8 mouse cellular contexts compared by ENCODE assay signal in genomic region chr12:81402187-81402586, GRCm38 (mm10). TPM values are rescaled to one million over a fixed set of nuclear protein-coding genes. Genes with fewer than 3 reads are reported as not detected.
DNase-seq lines count a peak whose midpoint lies in the region; ATAC-seq and TF ChIP-seq lines count a peak whose summit lies in the region.

No protein-coding gene starts in this region.

- no peaks in the 10 kb centered on the region for H3K36me3 ChIP-seq in ES-E14 (ENCODE audit: control insufficient read depth, insufficient read depth, low read length, poor library complexity, severe bottlenecking)
- no peaks in the 10 kb centered on the region for H3K36me3 ChIP-seq in kidney, embryonic 15.5 days
- H3K36me3 ChIP-seq in limb, embryonic 11.5 days (ENCODE audit: control insufficient read depth, insufficient read depth, low read length): no peaks in the 10 kb centered on the region
- no peaks in the 10 kb centered on the region for H3K36me3 ChIP-seq in neural tube, embryonic 14.5 days (ENCODE audit: control insufficient read depth, insufficient read depth, low read length)

- H3K9ac ChIP-seq in ES-E14 (ENCODE audit: insufficient read depth, low read depth, low read length, poor library complexity, severe bottlenecking): no peak overlapping the region
- no peak overlapping the region for H3K9ac ChIP-seq in kidney, embryonic 15.5 days
- no peak overlapping the region for H3K9ac ChIP-seq in limb, embryonic 11.5 days (ENCODE audit: low read length)
- no peak overlapping the region for H3K9ac ChIP-seq in neural tube, embryonic 14.5 days (replicated peaks; ENCODE audit: low read depth, low read length)

- ATAC-seq in frontal cortex, adult (ENCODE audit: low TSS enrichment): peak; percentile 89
- 0 out of 2 replicates have a peak, but pooled peaks have one; percentile 67 for ATAC-seq in kidney, embryonic 15.5 days (replicated peaks; ENCODE audit: low FRiP score)
- ATAC-seq in limb, embryonic 11.5 days (ENCODE audit: insufficient number of reproducible peaks, low FRiP score, low TSS enrichment, low read depth): no peak
- 0 out of 2 replicates have a peak, but pooled peaks have one; percentile 51 for ATAC-seq in neural tube, embryonic 14.5 days (ENCODE audit: low read depth)
- no peak for ATAC-seq in inflammation-experienced regulatory T-cells, adult 6 months

- no peak overlapping the region for H3K4me3 ChIP-seq in ES-E14 (ENCODE audit: insufficient read depth in 1 of 2, low read depth in 1 of 2, low read length in 2 of 2, poor library complexity in 1 of 2, severe bottlenecking in 1 of 2)
- no peak overlapping the region for H3K4me3 ChIP-seq in kidney, embryonic 15.5 days (replicated peaks)
- no peak overlapping the region for H3K4me3 ChIP-seq in limb, embryonic 11.5 days (ENCODE audit: low read depth, low read length)
- H3K4me3 ChIP-seq in neural tube, embryonic 14.5 days (ENCODE audit: low read depth, low read length): no peak overlapping the region

- 14% methylated on average over 1 of the region's 1 CpGs for WGBS in kidney, embryonic 15.5 days
- WGBS in limb, embryonic 11.5 days: 18% methylated on average over 1 of the region's 1 CpGs
- WGBS in neural tube, embryonic 14.5 days: 20% methylated on average over 1 of the region's 1 CpGs

- DNase-seq in 3134 (ENCODE audit: extremely low read depth, insufficient read length, low spot score) (peak; percentile 6), ES-E14 (ENCODE audit: low read depth, low spot score) (peak; percentile 47)
- peak; percentile 57 for DNase-seq in cerebellum, adult 11 months
- peak; percentile 64 for DNase-seq in limb, embryonic 11.5 days (ENCODE audit: low spot score)

- in situ Hi-C loops in ES-E14 (cut with MboI; ENCODE audit: low sequenced_read_pairs in 2 of 2, unreplicated experiment in 2 of 2): loop anchor here in 1 of 2 experiments (10.0 kb wide), 1 partner anchor 417 kb away; no protein-coding TSS in a partner anchor

- no peaks in the 10 kb centered on the region for H3K27me3 ChIP-seq in kidney, embryonic 15.5 days
- H3K27me3 ChIP-seq in limb, embryonic 11.5 days (ENCODE audit: control insufficient read depth, insufficient read depth, low read length): no peaks in the 10 kb centered on the region
- H3K27me3 ChIP-seq in neural tube, embryonic 14.5 days (ENCODE audit: control insufficient read depth, insufficient read depth, low read length): no peaks in the 10 kb centered on the region

- no peaks in the 10 kb centered on the region for H3K4me1 ChIP-seq in ES-E14 (ENCODE audit: control insufficient read depth in 2 of 2, insufficient read depth in 2 of 2, low read length in 2 of 2, poor library complexity in 1 of 2)
- no peaks in the 10 kb centered on the region for H3K4me1 ChIP-seq in kidney, embryonic 15.5 days
- H3K4me1 ChIP-seq in limb, embryonic 11.5 days (ENCODE audit: control insufficient read depth, insufficient read depth, low read length): no peaks in the 10 kb centered on the region
- no peaks in the 10 kb centered on the region for H3K4me1 ChIP-seq in neural tube, embryonic 14.5 days (ENCODE audit: control insufficient read depth, insufficient read depth, low read length)

- H3K27ac ChIP-seq in ES-E14 (ENCODE audit: insufficient read depth, low read depth, low read length, poor library complexity, severe bottlenecking): no peak overlapping the region
- H3K27ac ChIP-seq in kidney, embryonic 15.5 days: no peak overlapping the region
- H3K27ac ChIP-seq in limb, embryonic 11.5 days (replicated peaks; ENCODE audit: low read depth, low read length): no peak overlapping the region
- no peak overlapping the region for H3K27ac ChIP-seq in neural tube, embryonic 14.5 days (ENCODE audit: low read depth, low read length)

- H3K9me3 ChIP-seq in ES-E14 (ENCODE audit: control insufficient read depth, insufficient read depth, low read depth, low read length): no peaks in the 10 kb centered on the region
- no peaks in the 10 kb centered on the region for H3K9me3 ChIP-seq in kidney, embryonic 15.5 days (replicated peaks)
- no peaks in the 10 kb centered on the region for H3K9me3 ChIP-seq in limb, embryonic 11.5 days (ENCODE audit: control insufficient read depth, low read length)
- H3K9me3 ChIP-seq in neural tube, embryonic 14.5 days (ENCODE audit: control insufficient read depth, low read length): no peaks in the 10 kb centered on the region

- no peak overlapping the region for H3K4me2 ChIP-seq in kidney, embryonic 15.5 days
- H3K4me2 ChIP-seq in limb, embryonic 11.5 days (ENCODE audit: low read depth, severe bottlenecking): no peak overlapping the region
- no peak overlapping the region for H3K4me2 ChIP-seq in neural tube, embryonic 14.5 days (ENCODE audit: low read depth, low read length)

TF ChIP-seq in ES-E14, 5 proteins besides CTCF, POLR2A, EP300 and RAD21:
- no peak for TF ChIP-seq MAFK (IDR thresholded peaks at IDR 0.05; ENCODE audit: insufficient read depth, low read depth, low read length)
- TF ChIP-seq ZC3H11A (IDR thresholded peaks at IDR 0.05; ENCODE audit: borderline replicate concordance, low read depth, low read length): peak; percentile 70
- no peak for TF ChIP-seq ZNF384 (IDR thresholded peaks at IDR 0.05; ENCODE audit: low read depth, low read length)
- TF ChIP-seq HCFC1 (IDR thresholded peaks at IDR 0.05; ENCODE audit: borderline replicate concordance, insufficient read depth, low read length): no peak

RNA-seq across cellular contexts. Expression of gene Adam4, which starts 19.6 kb away (rescaled TPM):
- 2.4 and 2.8 TPM in 2 replicates for total RNA-seq in ES-E14 (2012; rRNA removed)
- 0.45 and 0.54 TPM in 2 replicates for polyA plus RNA-seq in kidney, embryonic 15.5 days (2015; fragmentation: Nextera tagmentation; extraction: Ambion mirVana)
- polyA plus RNA-seq in limb, embryonic 11.5 days (2014; fragmentation: Nextera tagmentation; extraction: Ambion mirVana): 0.68 and 0.81 TPM in 2 replicates
- polyA plus RNA-seq in neural tube, embryonic 14.5 days (2014; fragmentation: Nextera tagmentation; extraction: Ambion mirVana): 0.74 and 1.0 TPM in 2 replicates
- polyA plus RNA-seq in inflammation-experienced regulatory T-cells, adult 6 months (2017; shearing (Covaris generic)): 1 to 10 TPM in 2 of 3 experiments, under 1 TPM in 1; 0.80 to 1.0 (median 1.0) TPM

RNA-seq across cellular contexts. Expression of gene Gm4787, which starts 22.9 kb away (rescaled TPM):
- 0.89 and 1.0 TPM in 2 replicates for total RNA-seq in ES-E14 (2012; rRNA removed)
- polyA plus RNA-seq in kidney, embryonic 15.5 days (2015; fragmentation: Nextera tagmentation; extraction: Ambion mirVana): 0.13 and 0.21 TPM in 2 replicates
- 0.31 and 0.45 TPM in 2 replicates for polyA plus RNA-seq in limb, embryonic 11.5 days (2014; fragmentation: Nextera tagmentation; extraction: Ambion mirVana)
- 0.36 and 0.43 TPM in 2 replicates for polyA plus RNA-seq in neural tube, embryonic 14.5 days (2014; fragmentation: Nextera tagmentation; extraction: Ambion mirVana)
- polyA plus RNA-seq in inflammation-experienced regulatory T-cells, adult 6 months (2017; shearing (Covaris generic)): under 1 TPM; 0.28 to 0.79 (median 0.40) TPM

Comparison
In these comparisons a context has a peak if more than half of its experiments do, and no peak if none do; other contexts are left out.
1. DNase-seq: peak in every context shown above with its lines; median percentile 64 in limb, embryonic 11.5 days; 57 in cerebellum, adult 11 months; 47 in ES-E14; 6 in 3134.
2. ATAC-seq: peak in frontal cortex, adult (single experiment), kidney, embryonic 15.5 days (single experiment) and neural tube, embryonic 14.5 days (single experiment); none in limb, embryonic 11.5 days (single experiment) and inflammation-experienced regulatory T-cells, adult 6 months (single experiment).